Mouse (Mus musculus): ENCODE data around the gene Zfp951.
"Not testable (repeated sequence)": the region's sequence is repeated elsewhere in the genome, so short reads cannot be mapped to it uniquely, and the experiment has no call there.

The Zfp951 gene

GRCm38 (mm10) chr5:104859962-104860525 lies at the start of gene Zfp951:
Gene Zfp951, minus strand, starts transcription at chr5:104860070.
- DNase-seq (ENCODE audit: low spot score): peak; percentile 80

- not testable (repeated sequence) for DNase-seq (ENCODE audit: low spot score)
Observed at GRCm38 (mm10) chr5:104906556-104906955, 46.7 kb upstream of the Zfp951 start.

GRCm38 (mm10) chr5:104859045-104859961 lies 567 bp downstream of the Zfp951 start:
- DNase-seq (ENCODE audit: low spot score): not testable (repeated sequence)

DNA sequence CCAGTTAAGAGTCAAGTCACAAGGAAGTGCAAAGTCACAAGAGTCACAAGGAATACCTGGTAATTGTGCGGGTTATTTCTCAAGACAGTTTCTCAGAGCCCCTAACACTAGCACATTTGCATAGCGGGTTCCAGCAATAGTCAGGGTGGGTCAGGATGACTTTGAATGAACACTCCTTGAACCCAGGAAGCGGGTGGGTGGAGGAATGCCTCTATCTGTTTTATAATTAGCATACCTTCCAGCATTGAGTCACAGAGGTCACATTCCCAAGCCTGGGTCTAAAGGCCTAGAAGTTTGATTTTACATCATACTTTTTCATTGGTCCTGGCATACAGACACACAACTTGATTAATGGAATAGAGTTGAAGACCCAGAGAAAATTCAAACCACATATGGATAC lies 5.3 kb downstream of the Zfp951 start:
- not testable (repeated sequence) for DNase-seq (ENCODE audit: low spot score)

- no peak for DNase-seq (ENCODE audit: low spot score)
Observed at GRCm38 (mm10) chr5:104833330-104833729, 26.5 kb downstream of the Zfp951 start.

GRCm38 (mm10) chr5:104829611-104830010 lies 30.3 kb downstream of the Zfp951 start:
- DNase-seq (ENCODE audit: low spot score): no peak

GRCm38 (mm10) chr5:104770138-104770537 lies 89.7 kb downstream of the Zfp951 start:
- DNase-seq (ENCODE audit: low spot score): not testable (repeated sequence)
